Mouse (Mus musculus) left cerebral cortex, adult 18-20 months (tissue): ENCODE results near the gene Cdip1. TPM values are rescaled to one million over a fixed set of nuclear protein-coding genes. Genes with fewer than 3 reads are reported as not detected.
"Not testable (repeated sequence)": the region's sequence is repeated elsewhere in the genome, so short reads cannot be mapped to it uniquely, and the experiment has no call there.

ENCODE experiments used
- DNase-seq, 2 experiments: peaks; one replicate each; pipeline ENCODE4 v3.0.0; 2021 to 2022; ENCODE audit warnings: low spot score in 2 of 2, mixed read lengths in 1 of 2
- long read RNA-seq, 2 experiments: library from polyadenylated mRNA; stranded (forward); transcript quantifications; one replicate each; pipeline ENCODE4 v2.0.0; 2021
- total RNA-seq, 2 experiments: library from RNA; stranded (reverse); gene quantifications; 2 replicates each; pipeline ENCODE4 v1.2.3; 2021

Gene Cdip1
- total RNA-seq: 100 to 1,000 TPM; 211 to 212 TPM
- long read RNA-seq, experiment 1, full-length matches to known transcripts: 410 of 487 reads
- long read RNA-seq, experiment 1, partial matches to known transcripts: 18 of 487 reads
- long read RNA-seq, experiment 1, other reads (novel, unspliced or antisense): 59 of 487 reads
- long read RNA-seq, experiment 2, full-length matches to known transcripts: 259 of 323 reads
- long read RNA-seq, experiment 2, partial matches to known transcripts: 48 of 323 reads
- long read RNA-seq, experiment 2, other reads (novel, unspliced or antisense): 16 of 323 reads

- peak; percentile 96 to 97 for DNase-seq
These were observed at the start of gene Cdip1 for GRCm38 (mm10) chr16:4789810-4790559. TSS of gene Cdip1 (minus strand) at chr16:4790292.

- no peak for DNase-seq
These were observed 49.5 kb upstream of the Cdip1 start for GRCm38 (mm10) chr16:4839552-4839951.

DNA sequence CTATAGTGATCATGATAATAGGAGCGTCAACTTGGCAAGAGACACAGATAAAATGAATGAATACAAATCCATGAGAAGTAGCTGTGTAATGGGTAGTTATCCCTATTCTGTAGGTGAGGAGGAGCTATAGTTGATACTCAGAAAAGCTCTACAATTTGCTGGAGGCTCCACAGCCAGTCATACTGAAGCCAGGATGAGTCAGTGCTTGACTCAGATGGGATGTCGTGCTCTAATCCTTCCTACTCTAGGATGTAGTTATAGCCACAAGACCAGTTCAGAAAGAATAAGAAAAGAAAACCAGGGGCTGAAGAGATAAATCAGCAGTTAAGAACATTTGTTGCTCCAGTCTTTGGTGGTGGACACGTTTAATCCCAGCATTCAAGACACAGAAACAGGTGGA, 47.5 kb upstream of the Cdip1 start:
- no peak for DNase-seq

GRCm38 (mm10) chr16:4835191-4835590, 45.1 kb upstream of the Cdip1 start, which contains the start of gene 4930562C15Rik:
TSS of gene 4930562C15Rik (plus strand) at chr16:4835416.
- no peak for DNase-seq

GRCm38 (mm10) chr16:4833858-4834257, 43.8 kb upstream of the Cdip1 start:
- DNase-seq: peak in 1 of 2 experiments; percentile 33

DNA sequence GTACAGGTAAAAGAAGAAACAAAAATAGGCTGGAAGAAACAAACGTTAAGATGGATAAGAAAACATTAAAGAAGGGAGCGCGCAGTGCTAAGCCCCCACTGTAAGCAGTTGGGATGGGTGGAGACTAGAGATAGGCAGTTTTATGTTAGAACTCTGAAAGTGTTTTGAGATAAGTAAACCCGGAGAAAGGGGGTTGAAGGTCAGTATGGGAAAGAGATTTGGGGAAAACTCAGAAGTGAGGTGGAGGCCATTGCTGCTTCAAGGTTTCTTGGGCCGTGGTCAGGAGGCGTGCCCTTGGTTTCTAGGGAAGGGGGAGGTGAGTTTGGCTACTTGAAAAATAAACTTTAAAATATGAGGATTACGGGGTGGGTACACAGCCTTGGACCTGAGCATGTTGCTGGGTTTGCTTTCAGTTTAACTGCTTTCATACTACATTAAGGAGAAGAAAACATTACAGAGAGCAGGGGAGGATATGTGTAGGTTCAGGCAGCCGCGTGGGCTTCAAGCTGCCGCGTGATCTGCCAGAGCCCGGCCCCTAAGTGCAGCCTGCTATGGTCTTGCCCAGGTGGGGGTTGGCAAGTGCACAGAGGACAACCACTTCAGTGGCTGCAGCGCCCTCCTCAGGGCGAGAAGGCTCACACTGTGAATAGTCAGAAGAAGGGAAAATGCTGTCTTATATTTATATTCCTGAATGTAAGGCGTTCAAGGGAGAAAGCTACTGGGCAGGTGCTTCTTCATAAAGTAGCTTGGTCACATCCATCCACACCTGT, 41.7 kb upstream of the Cdip1 start:
- peak; percentile 41 to 66 for DNase-seq

DNA sequence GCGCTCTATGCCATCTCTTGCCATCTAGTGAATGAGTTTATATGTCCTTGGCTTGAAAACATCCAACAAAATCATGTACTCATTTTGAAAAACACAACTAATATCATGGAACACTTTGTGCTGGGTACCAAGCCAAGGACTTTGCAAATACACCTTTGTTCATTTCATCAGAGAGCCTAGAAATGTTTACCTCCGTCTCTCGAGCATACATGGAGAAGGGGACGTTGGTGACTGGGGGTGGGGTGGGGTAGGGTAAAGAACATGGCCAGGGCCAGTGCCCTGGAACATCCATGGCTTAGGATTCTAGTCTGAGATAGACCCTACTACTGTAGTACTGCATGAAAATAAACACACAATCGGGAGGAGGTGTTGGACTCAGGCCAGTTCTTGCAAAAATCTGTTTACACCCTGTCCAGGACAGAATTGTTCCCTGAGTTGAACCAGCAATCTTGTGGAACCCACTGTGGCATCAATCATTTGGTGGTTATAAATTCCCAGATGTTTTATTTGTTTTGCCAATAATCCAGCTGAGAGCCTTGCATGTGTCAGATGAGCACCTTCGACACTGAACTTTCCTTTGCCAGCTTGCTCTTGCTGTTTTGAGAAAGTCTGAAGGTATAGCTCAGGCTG, 39.3 kb upstream of the Cdip1 start:
- DNase-seq: no peak

GRCm38 (mm10) chr16:4827639-4828038, 37.5 kb upstream of the Cdip1 start:
- no peak for DNase-seq

GRCm38 (mm10) chr16:4824466-4824865, 34.4 kb upstream of the Cdip1 start:
- not testable (repeated sequence) for DNase-seq

DNA sequence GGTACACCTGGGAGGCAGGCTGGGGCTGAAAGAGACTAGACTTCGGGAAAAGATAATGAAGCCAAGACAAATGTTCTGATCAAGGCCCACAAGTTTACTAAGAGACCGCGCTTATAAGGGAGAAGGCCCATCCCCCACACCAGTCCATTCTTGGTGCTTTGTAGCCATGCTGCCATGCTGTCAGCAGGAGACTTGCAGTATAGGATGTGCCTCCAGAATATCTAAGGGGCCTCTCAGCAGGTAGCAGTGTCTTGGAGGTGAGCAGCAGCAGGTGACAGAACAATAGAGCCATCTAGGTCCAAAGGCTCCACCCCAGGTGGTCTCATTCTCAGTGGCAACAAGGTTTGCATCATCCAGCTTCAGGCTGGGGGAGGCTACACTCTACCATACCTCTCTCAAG, 28.3 kb upstream of the Cdip1 start:
- DNase-seq: no peak

GRCm38 (mm10) chr16:4796631-4797030, 6.5 kb upstream of the Cdip1 start:
- DNase-seq: no peak

- no peak for DNase-seq
These were observed 1.2 kb upstream of the Cdip1 start for GRCm38 (mm10) chr16:4791332-4791731.

- no peak for DNase-seq
These were observed 752 bp downstream of the Cdip1 start for GRCm38 (mm10) chr16:4789311-4789768.

- DNase-seq: no peak
These were observed 1.9 kb downstream of the Cdip1 start for GRCm38 (mm10) chr16:4788176-4788575.

DNA sequence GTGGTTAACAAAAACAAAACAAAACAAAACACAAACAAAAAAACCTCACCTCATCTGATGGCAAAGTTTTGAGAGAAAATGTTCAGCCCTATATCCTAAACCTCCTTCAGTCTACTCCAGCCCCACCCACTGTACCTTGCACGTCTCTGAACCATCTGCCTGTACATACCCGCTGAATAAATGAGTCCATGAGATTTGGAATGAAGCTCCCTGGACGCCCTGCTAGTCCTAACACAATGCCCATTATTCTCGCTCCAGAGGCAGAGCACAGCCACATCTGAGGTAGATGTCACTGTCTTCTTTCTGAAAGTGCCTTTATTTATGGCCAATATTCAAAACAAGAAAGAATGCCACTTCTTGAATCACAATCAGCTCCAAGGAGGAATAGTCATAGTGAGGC, 4.4 kb downstream of the Cdip1 start:
- DNase-seq: no peak

DNA sequence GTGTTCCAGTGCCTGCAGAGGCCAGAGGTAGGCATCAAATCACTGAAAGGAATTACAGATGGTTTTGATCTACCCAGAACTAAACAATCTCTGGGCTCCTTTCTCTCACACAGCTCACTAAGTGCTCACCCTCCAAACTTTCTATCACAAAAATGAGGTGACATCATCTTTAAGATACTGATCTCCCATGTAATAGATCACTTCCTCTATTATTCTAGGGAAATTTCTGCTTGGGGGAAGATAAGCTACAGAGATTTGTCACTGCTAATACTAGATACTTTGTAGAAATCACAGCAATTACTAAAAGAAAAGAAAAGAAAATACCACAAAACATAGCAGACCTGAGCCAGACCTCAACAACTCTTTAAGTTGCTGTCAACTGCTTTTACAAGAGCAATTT, 7.6 kb downstream of the Cdip1 start:
- no peak for DNase-seq

DNA sequence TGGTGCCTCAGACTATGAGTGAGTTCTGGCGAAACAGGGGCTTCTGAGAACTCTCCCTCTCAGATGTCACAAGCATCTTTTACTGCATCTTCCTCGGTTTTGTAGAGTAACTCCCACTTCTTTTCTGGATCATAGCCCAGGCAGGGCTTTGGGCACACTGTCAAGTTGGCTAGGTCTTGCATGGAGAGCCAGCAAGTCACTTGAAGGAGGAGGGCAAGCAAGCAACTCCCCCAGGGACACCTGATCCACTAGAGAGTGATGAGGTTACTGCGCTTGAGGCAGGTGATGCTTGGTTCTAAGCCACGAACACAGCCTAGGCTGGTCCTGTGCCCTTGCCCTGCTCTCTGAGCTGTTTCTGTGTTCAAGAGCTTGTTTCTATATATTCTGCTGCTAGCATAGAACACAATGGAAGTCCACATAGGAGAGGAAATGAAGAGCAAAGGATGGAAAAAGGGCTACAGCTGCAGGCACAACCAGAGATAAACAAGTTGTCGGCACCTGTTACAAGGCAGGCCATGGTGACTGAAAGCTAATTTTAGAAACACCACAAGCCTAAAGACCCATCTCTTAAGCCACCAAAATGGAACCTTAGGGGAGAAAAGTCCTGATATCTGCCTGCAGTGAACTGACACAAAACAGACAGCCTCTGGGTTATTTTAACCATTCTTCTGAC, 8.4 kb downstream of the Cdip1 start:
- peak; percentile 76 to 82 for DNase-seq

- no peak for DNase-seq
These were observed 11.2 kb downstream of the Cdip1 start for GRCm38 (mm10) chr16:4778940-4779339.

DNA sequence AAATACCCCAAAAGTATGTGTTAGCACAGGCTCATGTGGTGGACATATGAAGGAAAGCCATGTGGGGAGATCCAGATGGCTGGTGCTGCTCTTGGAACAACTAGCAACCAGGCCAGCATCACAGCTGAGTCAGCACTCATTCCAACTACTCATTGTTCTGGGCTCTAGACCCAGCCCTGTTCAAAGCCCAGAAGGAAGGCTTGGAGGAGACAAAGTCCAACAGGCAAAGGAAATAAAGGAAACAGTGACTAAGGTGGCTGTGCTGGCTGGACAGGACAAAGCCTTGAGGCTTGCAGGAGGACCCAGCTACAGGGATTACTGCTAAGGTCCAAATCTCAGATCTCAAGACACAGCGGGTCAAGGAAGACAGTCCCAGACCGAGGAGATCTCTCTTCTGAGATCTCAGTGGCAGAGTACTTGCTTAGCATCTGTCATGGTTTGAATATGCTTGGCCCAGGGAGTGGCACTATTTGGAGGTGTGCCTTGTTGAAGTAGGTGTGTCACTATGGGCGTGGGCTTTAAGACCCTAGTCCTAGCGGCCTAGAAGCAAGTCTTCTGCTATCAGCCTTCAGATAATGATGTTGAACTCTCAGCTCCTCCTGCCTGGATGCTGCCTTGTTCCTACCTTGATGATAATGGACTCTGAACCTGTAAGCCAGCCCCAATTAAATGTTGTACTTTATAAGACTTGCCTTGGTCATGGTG, 12.0 kb downstream of the Cdip1 start:
- DNase-seq: no peak
